Mouse (Mus musculus) liver, embryonic 12.5 days (tissue): ENCODE data around the gene Pla2g4d. TPM values are rescaled to one million over a fixed set of nuclear protein-coding genes. Genes with fewer than 3 reads are reported as not detected.

ENCODE experiments used
- ATAC-seq: fragments of 200-750 bp; cut with Nextera tagmentation; 2 replicates; pipeline ENCODE4 v1.8.0; 2017; ENCODE audit warnings: moderate number of reproducible peaks, mild to moderate bottlenecking, moderate library complexity
- H3K27ac ChIP-seq: fragments of 300-500 bp; sonication (generic); 2 replicates; pipeline ENCODE4 v1.5.1; 2016; ENCODE audit warnings: mild to moderate bottlenecking
- H3K27me3 ChIP-seq: fragments of 300-500 bp; sonication (generic); replicated peaks from 2 replicates; pipeline ENCODE4 v1.6.1; 2016; ENCODE audit warnings: mild to moderate bottlenecking, moderate library complexity
- H3K36me3 ChIP-seq: fragments of 300-500 bp; sonication (generic); 2 replicates; pipeline ENCODE4 v1.6.1; 2016; ENCODE audit warnings: mild to moderate bottlenecking, moderate library complexity
- H3K4me1 ChIP-seq: fragments of 300-500 bp; sonication (generic); 2 replicates; pipeline ENCODE4 v1.6.1; 2016
- H3K4me2 ChIP-seq: fragments of 300-500 bp; sonication (generic); 2 replicates; pipeline ENCODE4 v1.6.1; 2016; ENCODE audit warnings: mild to moderate bottlenecking, moderate library complexity
- H3K4me3 ChIP-seq: fragments of 300-500 bp; sonication (generic); 2 replicates; pipeline ENCODE4 v1.5.1; 2016; ENCODE audit warnings: mild to moderate bottlenecking, moderate library complexity
- H3K9ac ChIP-seq: fragments of 300-500 bp; sonication (generic); 2 replicates; pipeline ENCODE4 v1.6.1; 2016; ENCODE audit warnings: mild to moderate bottlenecking, moderate library complexity
- H3K9me3 ChIP-seq: fragments of 300-500 bp; sonication (generic); replicated peaks from 2 replicates; pipeline ENCODE4 v1.6.1; 2016; ENCODE audit warnings: mild to moderate bottlenecking, moderate library complexity
- whole genome bisulfite sequencing: fragments of 180-500 bp; shearing (Covaris S2); methylation state at CpG from one replicate; pipeline ENCODE4 v1.1.7; 2016; ENCODE audit not compliant: insufficient replicate concordance; 5-methylcytosine and 5-hydroxymethylcytosine counted together
- polyA plus RNA-seq: library from polyadenylated mRNA; unstranded; fragments of >200 nt; fragmentation: Nextera tagmentation; extraction: Ambion mirVana; gene quantifications from 2 replicates; pipeline ENCODE4 v1.2.1, GENCODE M21; 2016

Pla2g4d gene
- polyA plus RNA-seq, 1 experiment from 2014 or later, result not detected

DNA sequence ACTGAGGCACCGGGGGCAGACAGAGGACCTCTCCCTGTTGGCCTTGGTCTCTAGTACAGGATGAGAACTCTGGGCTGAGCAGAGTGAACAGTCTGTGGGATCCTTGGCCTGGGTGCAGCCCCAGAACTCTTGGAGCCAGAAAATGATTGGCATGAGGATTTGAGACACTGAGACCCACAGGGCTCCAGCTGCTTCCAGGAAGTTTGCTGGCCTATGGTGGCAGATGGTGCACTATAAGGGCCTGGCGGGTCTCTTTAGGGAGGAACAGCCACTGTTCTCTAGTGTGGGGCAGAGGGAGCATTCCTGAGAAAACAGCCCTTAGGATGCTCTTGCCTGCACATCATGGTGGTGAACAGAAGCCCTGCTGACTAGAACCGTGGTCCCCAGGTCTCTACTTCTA is 596 bp downstream of the Pla2g4d start:
- H3K9me3 ChIP-seq, result no peaks in the 10 kb centered on the region
- H3K9ac ChIP-seq, result no peak overlapping the region
- no peak overlapping the region for H3K4me3 ChIP-seq
- no peak for ATAC-seq
- WGBS, result 71% methylated on average over 3 of the region's 3 CpGs
- H3K36me3 ChIP-seq, result no peaks in the 10 kb centered on the region
- H3K4me1 ChIP-seq, result no peaks in the 10 kb centered on the region
- no peaks in the 10 kb centered on the region; the same call in 1 of the 2 replicates for H3K27me3 ChIP-seq
- H3K4me2 ChIP-seq, result no peak overlapping the region
- no peak overlapping the region for H3K27ac ChIP-seq

GRCm38 (mm10) chr2:120285639-120286038 is 3.4 kb downstream of the Pla2g4d start:
- H3K27ac ChIP-seq, result no peak overlapping the region
- ATAC-seq, result no peak
- H3K27me3 ChIP-seq, result no peaks in the 10 kb centered on the region; the same call in 1 of the 2 replicates
- no peaks in the 10 kb centered on the region for H3K9me3 ChIP-seq
- H3K4me1 ChIP-seq, result no peaks in the 10 kb centered on the region
- H3K4me2 ChIP-seq, result no peak overlapping the region
- 47% methylated on average over 4 of the region's 4 CpGs for WGBS
- no peak overlapping the region for H3K4me3 ChIP-seq
- H3K36me3 ChIP-seq, result no peaks in the 10 kb centered on the region
- H3K9ac ChIP-seq, result no peak overlapping the region

- Histone ChIP-seq H3K9ac (no peak overlapping the region), H3K4me2 (no peak overlapping the region), H3K4me3 (no peak overlapping the region), H3K27ac (no peak overlapping the region), H3K4me1 (0 out of 2 replicates have a peak, but pooled peaks cover 3% of the 10 kb centered on the region), H3K36me3 (no peaks in the 10 kb centered on the region), H3K9me3 (no peaks in the 10 kb centered on the region), H3K27me3 (no peaks in the 10 kb centered on the region; the same call in 1 of the 2 replicates)
- ATAC-seq, result no peak
These were observed 4.3 kb downstream of the Pla2g4d start for GRCm38 (mm10) chr2:120284705-120285104.

DNA sequence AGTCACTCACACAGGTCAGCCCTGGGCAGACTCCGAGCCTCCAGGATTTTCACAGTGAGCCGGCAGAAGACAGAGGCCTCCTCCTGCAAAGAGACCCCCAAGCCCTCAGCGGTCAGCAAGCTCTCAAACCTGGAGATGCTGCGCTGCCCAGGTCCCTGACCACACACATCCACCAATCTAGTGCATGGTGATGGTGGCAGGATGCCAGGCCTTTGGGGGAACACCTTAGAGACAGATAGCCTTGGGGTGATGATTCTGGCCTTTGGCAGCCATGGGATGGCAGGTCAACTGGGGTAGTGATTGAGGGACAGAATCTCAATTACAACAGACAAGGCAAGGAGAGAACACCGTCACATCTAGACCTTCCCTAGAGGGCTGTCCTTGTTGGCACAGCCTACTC is 4.9 kb downstream of the Pla2g4d start:
- H3K4me3 ChIP-seq, result no peak overlapping the region
- 73% methylated on average over 5 of the region's 5 CpGs for WGBS
- no peaks in the 10 kb centered on the region for H3K9me3 ChIP-seq
- no peak overlapping the region for H3K9ac ChIP-seq
- H3K27ac ChIP-seq, result no peak overlapping the region
- ATAC-seq, result no peak
- H3K4me1 ChIP-seq, result 0 out of 2 replicates have a peak, but pooled peaks cover 3% of the 10 kb centered on the region
- H3K4me2 ChIP-seq, result no peak overlapping the region
- no peaks in the 10 kb centered on the region; the same call in 1 of the 2 replicates for H3K27me3 ChIP-seq
- H3K36me3 ChIP-seq, result no peaks in the 10 kb centered on the region

GRCm38 (mm10) chr2:120283550-120283949 is 5.4 kb downstream of the Pla2g4d start:
- no peak overlapping the region for H3K4me2 ChIP-seq
- no peaks in the 10 kb centered on the region; the same call in 1 of the 2 replicates for H3K27me3 ChIP-seq
- no peak for ATAC-seq
- H3K4me3 ChIP-seq, result no peak overlapping the region
- no peak overlapping the region for H3K9ac ChIP-seq
- H3K36me3 ChIP-seq, result no peaks in the 10 kb centered on the region
- WGBS, result 45% methylated on average over 6 of the region's 6 CpGs
- H3K4me1 ChIP-seq, result 0 out of 2 replicates have a peak, but pooled peaks cover 3% of the 10 kb centered on the region
- no peaks in the 10 kb centered on the region for H3K9me3 ChIP-seq
- no peak overlapping the region for H3K27ac ChIP-seq

DNA sequence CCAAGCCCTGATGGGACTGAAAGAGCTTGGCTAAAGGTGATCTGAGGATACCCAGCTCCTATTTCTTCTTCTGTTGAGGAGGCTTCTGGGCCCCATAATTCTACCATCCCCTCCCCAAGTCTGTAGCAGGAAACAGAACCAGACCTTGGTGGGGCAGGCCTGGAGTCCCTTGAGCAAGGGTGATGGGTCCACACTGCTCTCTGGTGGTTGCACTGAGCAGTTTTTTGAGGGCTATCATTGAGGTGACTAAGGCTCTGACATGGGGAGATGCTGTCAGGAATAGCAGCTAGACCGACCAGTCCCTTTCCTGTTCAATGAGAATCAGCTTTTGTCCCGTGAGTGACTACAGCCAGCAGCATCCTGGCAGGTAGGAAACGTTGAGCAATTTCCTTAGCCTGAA is 7.8 kb downstream of the Pla2g4d start:
- Histone ChIP-seq H3K27me3 (no peaks in the 10 kb centered on the region; the same call in 1 of the 2 replicates), H3K9ac (no peak overlapping the region), H3K4me2 (no peak overlapping the region), H3K4me3 (no peak overlapping the region), H3K27ac (no peak overlapping the region), H3K4me1 (0 out of 2 replicates have a peak, but pooled peaks cover 3% of the 10 kb centered on the region), H3K36me3 (no peaks in the 10 kb centered on the region), H3K9me3 (no peaks in the 10 kb centered on the region)
- 38% methylated on average over 3 of the region's 3 CpGs for WGBS
- no peak for ATAC-seq

GRCm38 (mm10) chr2:120279961-120280360 is 9.0 kb downstream of the Pla2g4d start:
- 11% methylated on average over 8 of the region's 8 CpGs for WGBS
- Histone ChIP-seq H3K27ac (no peak overlapping the region), H3K27me3 (peaks cover 4% of the 10 kb centered on the region; the same call in 1 of the 2 replicates), H3K4me3 (no peak overlapping the region), H3K4me1 (0 out of 2 replicates have a peak, but pooled peaks cover 3% of the 10 kb centered on the region), H3K9ac (no peak overlapping the region), H3K4me2 (no peak overlapping the region), H3K9me3 (no peaks in the 10 kb centered on the region), H3K36me3 (no peaks in the 10 kb centered on the region)
- no peak for ATAC-seq

- H3K9ac ChIP-seq, result no peak overlapping the region
- no peaks in the 10 kb centered on the region for H3K9me3 ChIP-seq
- 0 out of 2 replicates have a peak, but pooled peaks cover 3% of the 10 kb centered on the region for H3K4me1 ChIP-seq
- H3K27ac ChIP-seq, result no peak overlapping the region
- no peak for ATAC-seq
- H3K27me3 ChIP-seq, result 0 out of 2 replicates have a peak, but pooled peaks cover 5% of the 10 kb centered on the region
- no peaks in the 10 kb centered on the region for H3K36me3 ChIP-seq
- H3K4me3 ChIP-seq, result no peak overlapping the region
- 68% methylated on average over 4 of the region's 4 CpGs for WGBS
- no peak overlapping the region for H3K4me2 ChIP-seq
These were observed 12.0 kb downstream of the Pla2g4d start for GRCm38 (mm10) chr2:120276951-120277350.

- peaks cover 30% of the 10 kb centered on the region for H3K27me3 ChIP-seq
- H3K27ac ChIP-seq, result no peak overlapping the region
- no peak overlapping the region for H3K4me3 ChIP-seq
- H3K36me3 ChIP-seq, result no peaks in the 10 kb centered on the region
- H3K9me3 ChIP-seq, result no peaks in the 10 kb centered on the region
- no peak overlapping the region for H3K9ac ChIP-seq
- H3K4me2 ChIP-seq, result no peak overlapping the region
- 4% methylated on average over 9 of the region's 9 CpGs for WGBS
- H3K4me1 ChIP-seq, result no peaks in the 10 kb centered on the region
- no peak for ATAC-seq
These were observed 20.4 kb downstream of the Pla2g4d start for GRCm38 (mm10) chr2:120268635-120269034.

- H3K27ac ChIP-seq, result no peak overlapping the region
- H3K36me3 ChIP-seq, result no peaks in the 10 kb centered on the region
- H3K4me2 ChIP-seq, result no peak overlapping the region
- 52% methylated on average over 6 of the region's 6 CpGs for WGBS
- H3K4me1 ChIP-seq, result no peaks in the 10 kb centered on the region
- ATAC-seq, result no peak
- no peak overlapping the region for H3K4me3 ChIP-seq
- H3K27me3 ChIP-seq, result peaks cover 26% of the 10 kb centered on the region
- H3K9me3 ChIP-seq, result no peaks in the 10 kb centered on the region
- H3K9ac ChIP-seq, result no peak overlapping the region
These were observed 23.5 kb downstream of the Pla2g4d start for GRCm38 (mm10) chr2:120265523-120265922.

DNA sequence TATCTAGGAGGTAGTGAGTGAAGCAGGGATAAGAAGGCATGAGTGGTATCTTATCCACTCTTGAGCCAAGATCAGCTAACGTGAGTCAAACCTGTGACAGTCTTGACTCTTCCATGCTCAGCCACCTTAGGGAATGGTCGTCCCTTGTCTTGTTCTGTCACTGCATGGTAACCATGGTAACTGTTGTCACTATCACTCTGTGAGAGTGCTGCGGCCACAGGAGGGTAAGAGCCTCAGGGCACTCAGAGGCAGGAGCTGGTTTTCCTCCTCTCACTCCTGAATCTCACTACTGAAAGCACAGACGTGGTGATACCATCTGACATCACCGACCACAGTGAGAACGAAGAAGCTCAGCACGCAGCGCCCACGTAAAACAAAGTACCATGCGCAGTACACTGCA is 24.1 kb downstream of the Pla2g4d start:
- Histone ChIP-seq H3K9ac (no peak overlapping the region), H3K27me3 (peaks cover 20% of the 10 kb centered on the region), H3K4me3 (no peak overlapping the region), H3K4me1 (no peaks in the 10 kb centered on the region), H3K9me3 (no peaks in the 10 kb centered on the region), H3K27ac (no peak overlapping the region), H3K4me2 (no peak overlapping the region), H3K36me3 (no peaks in the 10 kb centered on the region)
- 60% methylated on average over 10 of the region's 10 CpGs for WGBS
- no peak for ATAC-seq

DNA sequence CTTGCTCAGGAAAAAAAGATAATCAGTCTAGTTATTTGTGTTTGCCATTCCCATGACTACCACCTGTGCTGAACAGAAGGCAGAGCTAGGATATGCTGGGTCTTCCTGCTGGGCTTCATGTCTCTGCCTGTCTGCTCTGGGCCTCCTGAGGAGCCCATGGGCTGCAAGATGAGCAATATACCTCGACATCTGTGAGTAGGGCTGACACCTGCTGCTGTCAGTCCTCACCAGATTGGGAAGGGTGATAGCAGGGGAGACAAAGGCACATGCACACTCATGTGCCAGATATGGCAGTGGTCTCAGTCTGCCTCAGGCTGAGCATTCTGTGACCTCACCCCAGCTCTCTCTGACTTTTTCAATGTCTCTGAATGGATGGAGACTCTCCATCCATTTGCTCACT is 26.1 kb downstream of the Pla2g4d start:
- Histone ChIP-seq H3K9ac (no peak overlapping the region), H3K36me3 (no peaks in the 10 kb centered on the region), H3K27me3 (peaks cover under 1% of the 10 kb centered on the region; the same call in 1 of the 2 replicates), H3K27ac (no peak overlapping the region), H3K4me3 (no peak overlapping the region), H3K4me1 (no peaks in the 10 kb centered on the region), H3K4me2 (no peak overlapping the region), H3K9me3 (no peaks in the 10 kb centered on the region)
- no peak for ATAC-seq
- 15% methylated on average over 1 of the region's 1 CpGs for WGBS

GRCm38 (mm10) chr2:120261346-120261745 is 27.7 kb downstream of the Pla2g4d start:
- Histone ChIP-seq H3K9me3 (no peaks in the 10 kb centered on the region), H3K27ac (no peak overlapping the region), H3K4me2 (no peak overlapping the region), H3K4me3 (no peak overlapping the region), H3K36me3 (no peaks in the 10 kb centered on the region), H3K4me1 (no peaks in the 10 kb centered on the region), H3K27me3 (no peaks in the 10 kb centered on the region), H3K9ac (no peak overlapping the region)
- ATAC-seq, result no peak
- 52% methylated on average over 3 of the region's 3 CpGs for WGBS
